Mouse (Mus musculus): Measurements from ENCODE around the gene Setd5. TPM values are rescaled to one million over a fixed set of nuclear protein-coding genes. Genes with fewer than 3 reads are reported as not detected.
A peak's percentile ranks its signal among the peaks of the same experiment; 100 is the strongest.

Gene Setd5
- total and polyA plus RNA-seq, 3 experiments: 14.6 to 33.5 (median 31.1) TPM

DNA sequence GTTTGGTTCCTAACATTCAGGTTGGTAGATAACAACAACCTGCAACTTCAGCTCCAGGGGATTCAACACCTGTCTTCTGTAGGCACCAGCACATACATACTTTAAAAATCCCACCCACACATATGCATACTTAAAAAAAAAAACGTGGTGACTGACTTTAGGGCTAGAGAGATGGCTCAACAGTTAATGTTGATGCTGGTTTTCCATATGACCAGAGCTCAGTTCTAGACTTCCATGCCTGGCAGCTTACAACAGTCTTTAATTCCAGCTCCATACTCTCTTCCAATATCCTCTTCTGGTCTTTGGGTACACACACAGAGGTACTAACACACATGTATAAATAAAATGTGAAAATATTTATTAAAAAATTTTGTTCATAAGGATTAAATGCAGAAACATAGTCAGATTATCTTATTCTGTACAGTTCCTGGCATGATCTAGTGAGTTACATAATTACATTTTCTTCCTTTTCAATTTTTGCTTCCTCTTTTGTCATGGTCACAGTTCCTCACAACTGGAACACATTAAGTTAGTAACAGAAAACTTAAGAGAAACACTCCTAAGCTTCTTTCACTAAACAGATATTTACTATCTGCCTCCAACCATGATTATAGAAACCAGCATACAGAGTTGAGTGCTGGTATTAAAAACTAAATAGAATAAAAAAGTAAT is 16.1 kb upstream of the Setd5 start:
- peaks cover 23% of the 10 kb centered on the region for H3K36me3 ChIP-seq (ENCODE audit: control insufficient read depth, insufficient read depth, low read length)
- no peaks in the 10 kb centered on the region for H3K27me3 ChIP-seq (ENCODE audit: control insufficient read depth, insufficient read depth, low read length)
- H3K4me3 ChIP-seq: no peak overlapping the region

DNA sequence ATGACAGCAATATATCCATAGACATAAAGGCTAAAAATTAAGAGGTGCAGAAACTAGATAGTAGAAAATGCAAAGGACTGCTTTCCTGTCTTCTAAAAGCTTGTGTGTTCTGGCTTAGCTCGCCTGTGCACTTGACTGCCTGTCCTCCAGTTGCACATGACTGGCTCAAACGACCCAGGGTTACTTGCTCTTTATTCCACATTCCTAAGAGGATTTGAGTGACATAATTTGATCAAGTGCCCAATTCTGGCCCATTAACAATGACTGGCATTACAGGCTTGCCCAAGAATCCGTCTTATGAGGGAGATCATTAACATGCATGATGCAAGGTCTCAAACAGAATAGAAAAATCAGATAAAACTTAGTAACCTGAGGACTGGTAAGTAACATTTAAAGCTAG is 14.9 kb upstream of the Setd5 start:
- Histone ChIP-seq H3K79me2 (replicated peaks; ENCODE audit: control insufficient read depth, insufficient read depth, low read length) (peaks cover 1% of the 10 kb centered on the region; the same call in 1 of the 2 replicates), H3K9ac (ENCODE audit: low read depth, low read length) (no peak overlapping the region), H3K27me3 (ENCODE audit: control insufficient read depth, insufficient read depth, low read length) (no peaks in the 10 kb centered on the region), H3K4me3 (no peak overlapping the region), H3K4me1 (ENCODE audit: control insufficient read depth, insufficient read depth, low read length) (no peaks in the 10 kb centered on the region; the same call in 1 of the 2 replicates), H3K27ac (no peak overlapping the region), H3K36me3 (ENCODE audit: control insufficient read depth, insufficient read depth, low read length) (peaks cover 30% of the 10 kb centered on the region)
- WGBS: 49% methylated on average over 3 of the region's 3 CpGs
- TF ChIP-seq EP300 (IDR thresholded peaks at IDR 0.05; ENCODE audit: insufficient read depth, low read depth, low read length): no peak
- no peak for TF ChIP-seq POLR2A (IDR thresholded peaks at IDR 0.05; ENCODE audit: insufficient read depth, low read depth, low read length)
- TF ChIP-seq CTCF (IDR thresholded peaks at IDR 0.05): no peak
- intact Hi-C loops (cut with DNase I): no loop called here
- no peak for DNase-seq

More for the DNA sequence above, 16.1 kb upstream of the Setd5 start:
- Histone ChIP-seq H3K4me1 (ENCODE audit: control insufficient read depth, insufficient read depth, low read length) (no peaks in the 10 kb centered on the region; the same call in 1 of the 2 replicates), H3K9ac (ENCODE audit: low read depth, low read length) (no peak overlapping the region), H3K79me2 (replicated peaks; ENCODE audit: control insufficient read depth, insufficient read depth, low read length) (peaks cover 1% of the 10 kb centered on the region; the same call in 1 of the 2 replicates), H3K27ac (no peak overlapping the region)
- DNase-seq: no peak
- 57% methylated on average over 1 of the region's 1 CpGs for WGBS
- TF ChIP-seq EP300 (IDR thresholded peaks at IDR 0.05; ENCODE audit: insufficient read depth, low read depth, low read length) (no peak), CTCF (IDR thresholded peaks at IDR 0.05) (no peak), POLR2A (IDR thresholded peaks at IDR 0.05; ENCODE audit: insufficient read depth, low read depth, low read length) (no peak)
- intact Hi-C loops (cut with DNase I): no loop called here

DNA sequence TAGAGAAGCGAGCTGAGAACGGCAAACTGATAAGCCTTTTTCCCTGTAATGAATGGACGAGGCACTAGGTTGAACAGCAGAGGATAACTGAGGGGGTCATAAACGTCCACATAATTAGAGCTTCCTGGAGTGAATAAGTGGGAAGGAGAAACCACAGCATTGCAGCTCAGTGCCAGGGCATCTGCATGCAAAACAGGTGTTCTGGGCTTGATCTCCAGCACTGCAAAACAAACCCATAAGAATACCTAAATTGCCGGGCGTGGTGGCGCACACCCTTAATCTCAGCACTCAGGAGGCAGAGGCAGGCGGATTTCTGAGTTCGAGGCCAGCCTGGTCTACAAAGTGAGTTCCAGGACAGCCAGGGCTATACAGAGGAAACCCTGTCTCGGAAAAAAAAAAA is 13.8 kb upstream of the Setd5 start:
- Histone ChIP-seq H3K4me3 (no peak overlapping the region), H3K27ac (no peak overlapping the region), H3K4me1 (ENCODE audit: control insufficient read depth, insufficient read depth, low read length) (no peaks in the 10 kb centered on the region; the same call in 1 of the 2 replicates), H3K36me3 (ENCODE audit: control insufficient read depth, insufficient read depth, low read length) (peaks cover 39% of the 10 kb centered on the region), H3K27me3 (ENCODE audit: control insufficient read depth, insufficient read depth, low read length) (no peaks in the 10 kb centered on the region), H3K79me2 (replicated peaks; ENCODE audit: control insufficient read depth, insufficient read depth, low read length) (peaks cover 1% of the 10 kb centered on the region; the same call in 1 of the 2 replicates), H3K9ac (ENCODE audit: low read depth, low read length) (no peak overlapping the region)
- no peak for TF ChIP-seq EP300 (IDR thresholded peaks at IDR 0.05; ENCODE audit: insufficient read depth, low read depth, low read length)
- WGBS: 83% methylated on average over 10 of the region's 10 CpGs
- intact Hi-C loops (cut with DNase I): no loop called here
- DNase-seq: no peak

DNA sequence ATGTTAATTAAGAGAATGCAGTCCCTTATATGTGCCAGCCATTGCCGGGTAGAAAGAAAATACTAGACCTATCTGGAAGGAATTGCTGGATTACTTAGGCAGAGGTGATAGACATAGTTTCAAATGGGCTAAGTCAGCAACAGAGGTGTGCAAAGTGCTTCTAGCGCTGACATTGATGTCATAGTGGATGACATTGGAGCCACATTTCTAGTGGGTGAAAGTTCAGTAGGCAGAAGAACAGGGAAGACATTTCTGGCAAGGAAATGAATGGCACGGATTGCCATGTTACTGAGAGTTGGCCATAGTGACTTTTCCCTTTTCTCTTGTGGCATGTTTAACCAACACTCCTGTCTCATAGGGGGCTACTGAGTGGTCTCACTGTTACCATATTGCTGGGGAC is 12.0 kb upstream of the Setd5 start:
- Histone ChIP-seq H3K9ac (ENCODE audit: low read depth, low read length) (no peak overlapping the region), H3K27me3 (ENCODE audit: control insufficient read depth, insufficient read depth, low read length) (no peaks in the 10 kb centered on the region), H3K36me3 (ENCODE audit: control insufficient read depth, insufficient read depth, low read length) (peaks cover 42% of the 10 kb centered on the region), H3K79me2 (replicated peaks; ENCODE audit: control insufficient read depth, insufficient read depth, low read length) (peaks cover 1% of the 10 kb centered on the region), H3K4me1 (ENCODE audit: control insufficient read depth, insufficient read depth, low read length) (peaks cover 3% of the 10 kb centered on the region; the same call in 1 of the 2 replicates), H3K27ac (peak overlapping the region; percentile 51), H3K4me3 (no peak overlapping the region)
- no peak for TF ChIP-seq CTCF (IDR thresholded peaks at IDR 0.05)
- TF ChIP-seq POLR2A (IDR thresholded peaks at IDR 0.05; ENCODE audit: insufficient read depth, low read depth, low read length): no peak
- no peak for TF ChIP-seq EP300 (IDR thresholded peaks at IDR 0.05; ENCODE audit: insufficient read depth, low read depth, low read length)
- 72% methylated on average over 3 of the region's 3 CpGs for WGBS
- intact Hi-C loops (cut with DNase I): no loop called here
- no peak for DNase-seq

DNA sequence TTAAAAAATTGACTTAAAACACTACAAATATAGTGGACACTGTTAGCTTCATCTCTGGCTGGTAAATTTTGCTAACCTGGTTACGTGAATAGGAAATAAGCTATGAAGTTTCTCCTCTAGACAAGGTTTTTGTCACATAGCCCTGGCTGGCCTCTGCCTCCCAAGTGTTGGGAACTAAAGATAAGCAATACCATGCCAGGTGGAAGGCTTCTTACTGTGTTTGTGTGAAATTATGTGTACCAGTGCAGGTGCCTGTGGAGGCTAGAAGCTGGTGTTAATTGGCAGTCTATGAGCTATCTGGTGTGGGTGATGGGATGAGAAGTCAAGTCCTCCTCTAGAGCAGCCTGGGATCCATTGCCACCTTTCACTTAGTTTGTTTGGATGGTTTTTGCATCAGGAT is 8.0 kb upstream of the Setd5 start:
- DNase-seq: no peak
- intact Hi-C loops (cut with DNase I): no loop called here
- peaks cover 5% of the 10 kb centered on the region for H3K4me1 ChIP-seq (ENCODE audit: control insufficient read depth, insufficient read depth, low read length)
- H3K9ac ChIP-seq (ENCODE audit: low read depth, low read length): no peak overlapping the region
- peaks cover 1% of the 10 kb centered on the region; the same call in 1 of the 2 replicates for H3K79me2 ChIP-seq (replicated peaks; ENCODE audit: control insufficient read depth, insufficient read depth, low read length)
- WGBS: 90% methylated on average over 1 of the region's 1 CpGs
- peaks cover 55% of the 10 kb centered on the region for H3K36me3 ChIP-seq (ENCODE audit: control insufficient read depth, insufficient read depth, low read length)
- no peak overlapping the region for H3K27ac ChIP-seq
- H3K4me3 ChIP-seq: no peak overlapping the region
- H3K27me3 ChIP-seq (ENCODE audit: control insufficient read depth, insufficient read depth, low read length): no peaks in the 10 kb centered on the region
- TF ChIP-seq EP300 (IDR thresholded peaks at IDR 0.05; ENCODE audit: insufficient read depth, low read depth, low read length) (no peak), CTCF (IDR thresholded peaks at IDR 0.05) (no peak), POLR2A (IDR thresholded peaks at IDR 0.05; ENCODE audit: insufficient read depth, low read depth, low read length) (no peak)

DNA sequence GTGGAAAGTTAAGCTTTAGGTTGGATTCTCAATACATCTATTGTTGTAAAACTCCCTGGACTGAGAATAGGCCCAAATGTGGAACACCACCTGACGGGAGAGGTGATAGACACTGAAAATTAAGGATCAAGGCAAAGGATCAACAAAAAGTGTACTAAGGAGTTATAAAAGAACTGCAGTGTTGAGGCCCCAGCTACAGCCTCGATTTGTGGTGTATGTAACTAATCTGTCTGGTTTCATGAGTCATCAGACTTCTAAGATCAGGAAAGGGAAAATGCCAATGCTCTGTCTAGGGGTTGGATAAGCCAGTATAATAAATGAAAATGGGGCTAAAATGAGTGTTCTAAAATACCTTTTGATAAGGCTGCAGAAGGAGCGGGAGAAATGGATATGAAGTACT is 1.9 kb upstream of the Setd5 start:
- peaks cover 4% of the 10 kb centered on the region for H3K79me2 ChIP-seq (replicated peaks; ENCODE audit: control insufficient read depth, insufficient read depth, low read length)

More for the DNA sequence above, 1.9 kb upstream of the Setd5 start:
- Histone ChIP-seq H3K4me3 (peak overlapping the region; percentile 97), H3K27ac (peak overlapping the region; percentile 100), H3K36me3 (ENCODE audit: control insufficient read depth, insufficient read depth, low read length) (peaks cover 42% of the 10 kb centered on the region), H3K27me3 (ENCODE audit: control insufficient read depth, insufficient read depth, low read length) (no peaks in the 10 kb centered on the region), H3K9ac (ENCODE audit: low read depth, low read length) (no peak overlapping the region), H3K4me1 (ENCODE audit: control insufficient read depth, insufficient read depth, low read length) (peaks cover 5% of the 10 kb centered on the region)
- TF ChIP-seq EP300 (IDR thresholded peaks at IDR 0.05; ENCODE audit: insufficient read depth, low read depth, low read length): no peak
- TF ChIP-seq POLR2A (IDR thresholded peaks at IDR 0.05; ENCODE audit: insufficient read depth, low read depth, low read length): no peak
- no peak for TF ChIP-seq CTCF (IDR thresholded peaks at IDR 0.05)
- intact Hi-C loops (cut with DNase I): no loop called here
- 12% methylated on average over 3 of the region's 3 CpGs for WGBS
- DNase-seq: no peak

Data from heart, adult 2 months (tissue).